Mouse (Mus musculus): Measurements from ENCODE around the gene Mob3a. TPM values are rescaled to one million over a fixed set of nuclear protein-coding genes. Genes with fewer than 3 reads are reported as not detected.

Mob3a gene
- polyA plus RNA-seq (2015; fragmentation: Nextera tagmentation; extraction: Ambion mirVana): 57.5 and 60.2 TPM in 2 replicates

DNA sequence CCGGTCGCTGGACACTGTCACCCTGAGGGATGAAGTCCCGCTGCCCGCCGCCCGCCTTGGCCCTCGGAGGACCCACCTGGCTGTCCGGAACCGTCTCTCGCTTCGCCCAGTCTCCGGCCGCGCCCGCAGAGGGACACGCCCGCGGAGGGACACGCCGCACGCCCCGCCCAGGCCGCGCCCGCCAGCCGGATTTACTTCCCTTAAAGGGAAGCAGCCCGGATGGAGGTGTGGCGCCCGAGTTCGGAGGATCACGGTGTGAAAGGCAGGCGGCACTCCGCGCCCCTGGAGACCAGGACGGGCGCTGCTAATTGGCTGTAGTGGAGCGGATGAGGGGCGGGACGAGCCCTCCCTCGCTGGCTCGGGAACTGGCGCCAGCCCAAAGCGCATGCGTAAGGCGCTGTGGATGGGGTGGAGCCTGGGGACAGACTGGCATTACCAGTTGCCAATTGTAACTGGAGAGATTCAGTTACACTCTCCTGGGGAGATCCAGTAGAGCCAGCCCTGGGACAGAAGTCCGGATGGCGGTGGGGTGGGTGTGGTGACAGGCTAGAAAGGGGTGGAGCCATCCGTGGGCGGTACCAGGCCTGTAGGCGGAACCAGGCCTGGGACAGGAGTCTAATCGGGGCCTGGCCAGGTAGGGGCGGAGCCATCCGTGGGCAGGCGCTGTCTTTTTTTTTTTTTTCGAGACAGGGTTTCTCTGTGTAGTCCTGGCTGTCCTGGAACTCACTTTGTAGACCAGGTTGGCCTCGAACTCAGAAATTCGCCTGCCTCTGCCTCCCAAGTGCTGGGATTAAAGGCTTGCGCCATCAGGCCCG is at the start of gene Mob3a, which contains the start of gene Izumo4:
Gene Mob3a (minus strand): TSS at position 257 of the 815 bp plus-strand sequence.
Gene Izumo4 (plus strand): TSS at position 464 of the 815 bp plus-strand sequence.
- H3K27me3 ChIP-seq: no peaks in the 10 kb centered on the region
- H3K9me3 ChIP-seq: no peaks in the 10 kb centered on the region
- H3K9ac ChIP-seq: peak within 1 kb of the TSS; percentile 77
- H3K4me1 ChIP-seq (replicated peaks): peaks cover 48% of the 10 kb centered on the region
- ATAC-seq (ENCODE audit: low FRiP score, low read depth): peak; percentile 97
- under 1% methylated on average over 48 of the region's 59 CpGs for WGBS
- H3K4me2 ChIP-seq: peak within 1 kb of the TSS; percentile 88
- H3K4me3 ChIP-seq: peak within 1 kb of the TSS; percentile 65
- peaks cover 5% of the 10 kb centered on the region for H3K36me3 ChIP-seq
- H3K27ac ChIP-seq (replicated peaks): peak within 1 kb of the TSS; percentile 87

DNA sequence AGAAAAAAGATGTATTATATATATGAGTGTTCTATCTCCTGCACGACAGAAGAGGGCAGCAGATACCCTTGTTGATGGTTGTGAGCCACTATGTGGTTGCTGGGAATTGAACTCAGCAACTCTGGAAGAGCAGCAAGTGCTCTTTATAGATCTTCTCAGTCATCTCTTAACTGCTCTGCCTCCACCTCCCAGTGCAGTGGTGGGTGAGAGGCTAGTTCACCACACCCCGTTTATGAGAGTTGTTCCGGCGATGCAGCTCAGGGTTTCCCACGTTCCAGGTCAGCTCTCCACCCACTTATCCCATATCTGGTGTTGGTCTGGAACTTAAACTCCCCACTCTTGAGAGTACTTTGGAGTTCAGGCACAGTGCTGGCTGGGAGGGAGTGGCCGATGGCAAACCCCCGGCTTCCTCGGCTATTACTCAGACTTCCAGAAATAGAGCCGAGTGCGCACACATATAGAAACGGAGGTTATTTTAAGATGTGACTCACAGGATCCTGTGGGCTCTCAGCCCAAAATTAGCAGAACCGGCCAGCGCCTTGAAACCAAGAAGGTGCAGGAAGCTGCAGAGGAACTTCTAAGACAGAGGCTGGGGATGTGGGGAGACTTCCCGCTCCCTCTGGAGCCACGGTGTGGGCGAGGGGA is 49.5 kb upstream of the Mob3a start:
- H3K9me3 ChIP-seq: no peaks in the 10 kb centered on the region
- no peak for ATAC-seq (ENCODE audit: low FRiP score, low read depth)
- peak overlapping the region; percentile 43 for H3K4me2 ChIP-seq
- no peaks in the 10 kb centered on the region for H3K36me3 ChIP-seq
- no peaks in the 10 kb centered on the region for H3K27me3 ChIP-seq
- H3K4me3 ChIP-seq: peak overlapping the region; percentile 6; the same call in 1 of the 2 replicates
- 19% methylated on average over 16 of the region's 16 CpGs for WGBS
- peak overlapping the region; percentile 53; the same call in 1 of the 2 replicates for H3K27ac ChIP-seq (replicated peaks)
- no peak overlapping the region for H3K9ac ChIP-seq
- H3K4me1 ChIP-seq (replicated peaks): peaks cover 23% of the 10 kb centered on the region

DNA sequence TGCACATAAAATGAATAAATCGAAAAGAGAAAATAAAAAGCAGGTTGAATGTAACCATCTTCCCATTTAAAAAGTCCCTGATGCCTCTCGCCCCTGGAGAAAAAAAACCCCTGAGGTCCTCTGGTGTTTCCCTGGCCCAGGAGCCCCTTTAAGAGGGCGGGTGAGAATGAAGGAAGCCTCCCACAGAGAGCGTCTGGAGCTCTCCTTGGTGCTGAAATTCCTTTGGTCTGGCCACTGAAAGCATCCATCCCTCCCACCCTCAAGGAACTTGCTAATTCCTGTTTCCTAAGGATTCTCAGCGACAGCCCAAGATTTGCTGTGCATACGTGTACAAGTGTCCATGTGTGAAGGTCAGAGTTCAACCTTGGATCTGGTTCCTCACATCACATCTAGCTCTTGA is 46.8 kb upstream of the Mob3a start:
- Histone ChIP-seq H3K36me3 (no peaks in the 10 kb centered on the region), H3K27ac (replicated peaks) (no peak overlapping the region), H3K9ac (no peak overlapping the region), H3K4me1 (replicated peaks) (peaks cover 10% of the 10 kb centered on the region), H3K9me3 (no peaks in the 10 kb centered on the region), H3K4me3 (no peak overlapping the region), H3K27me3 (no peaks in the 10 kb centered on the region), H3K4me2 (no peak overlapping the region)
- no peak for ATAC-seq (ENCODE audit: low FRiP score, low read depth)
- WGBS: 9% methylated on average over 6 of the region's 6 CpGs

DNA sequence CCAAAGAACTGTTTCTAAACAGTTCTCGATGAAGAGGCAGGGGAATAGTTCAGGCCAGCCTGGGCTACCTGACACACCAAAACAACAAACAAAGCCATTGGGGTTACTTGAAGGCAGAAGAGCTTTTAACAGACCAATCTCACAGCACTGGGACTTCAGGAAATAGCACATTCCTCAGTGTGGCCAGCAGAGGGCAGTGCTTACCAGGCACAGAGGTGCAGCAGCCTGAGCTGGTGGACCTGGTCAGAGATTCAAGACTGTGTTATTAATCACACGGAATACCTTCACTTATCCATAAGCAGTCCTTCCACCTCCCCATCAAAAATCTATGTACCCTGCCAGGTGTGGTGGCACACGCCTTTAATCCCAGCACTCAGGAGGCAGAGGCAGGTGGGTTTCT is 45.6 kb upstream of the Mob3a start:
- Histone ChIP-seq H3K9ac (no peak overlapping the region), H3K4me2 (no peak overlapping the region), H3K36me3 (no peaks in the 10 kb centered on the region), H3K9me3 (no peaks in the 10 kb centered on the region), H3K27ac (replicated peaks) (no peak overlapping the region), H3K4me3 (no peak overlapping the region), H3K4me1 (replicated peaks) (peaks cover 14% of the 10 kb centered on the region), H3K27me3 (no peaks in the 10 kb centered on the region)
- no peak for ATAC-seq (ENCODE audit: low FRiP score, low read depth)
- WGBS: 12% methylated on average over 3 of the region's 3 CpGs

- Histone ChIP-seq H3K36me3 (no peaks in the 10 kb centered on the region), H3K27ac (replicated peaks) (no peak overlapping the region), H3K4me3 (no peak overlapping the region), H3K4me1 (replicated peaks) (peaks cover 26% of the 10 kb centered on the region), H3K27me3 (no peaks in the 10 kb centered on the region), H3K9me3 (no peaks in the 10 kb centered on the region), H3K4me2 (no peak overlapping the region), H3K9ac (no peak overlapping the region)
- 49% methylated on average over 5 of the region's 5 CpGs for WGBS
- ATAC-seq (ENCODE audit: low FRiP score, low read depth): no peak
These were observed 42.5 kb upstream of the Mob3a start for GRCm38 (mm10) chr10:80744262-80744661.

- Histone ChIP-seq H3K36me3 (no peaks in the 10 kb centered on the region), H3K4me3 (peak within 1 kb of the TSS; percentile 93), H3K4me1 (replicated peaks) (peaks cover 42% of the 10 kb centered on the region), H3K4me2 (peak within 1 kb of the TSS; percentile 94), H3K9me3 (no peaks in the 10 kb centered on the region), H3K27ac (replicated peaks) (peak within 1 kb of the TSS; percentile 88), H3K9ac (peak within 1 kb of the TSS; percentile 93), H3K27me3 (no peaks in the 10 kb centered on the region)
- ATAC-seq (ENCODE audit: low FRiP score, low read depth): peak; percentile 99
- WGBS: under 1% methylated on average over 25 of the region's 25 CpGs
These were observed 40.6 kb upstream of the Mob3a start, which contains the start of gene Ap3d1 for GRCm38 (mm10) chr10:80742180-80742978. Gene Ap3d1 (minus strand): TSS chr10:80742264.

DNA sequence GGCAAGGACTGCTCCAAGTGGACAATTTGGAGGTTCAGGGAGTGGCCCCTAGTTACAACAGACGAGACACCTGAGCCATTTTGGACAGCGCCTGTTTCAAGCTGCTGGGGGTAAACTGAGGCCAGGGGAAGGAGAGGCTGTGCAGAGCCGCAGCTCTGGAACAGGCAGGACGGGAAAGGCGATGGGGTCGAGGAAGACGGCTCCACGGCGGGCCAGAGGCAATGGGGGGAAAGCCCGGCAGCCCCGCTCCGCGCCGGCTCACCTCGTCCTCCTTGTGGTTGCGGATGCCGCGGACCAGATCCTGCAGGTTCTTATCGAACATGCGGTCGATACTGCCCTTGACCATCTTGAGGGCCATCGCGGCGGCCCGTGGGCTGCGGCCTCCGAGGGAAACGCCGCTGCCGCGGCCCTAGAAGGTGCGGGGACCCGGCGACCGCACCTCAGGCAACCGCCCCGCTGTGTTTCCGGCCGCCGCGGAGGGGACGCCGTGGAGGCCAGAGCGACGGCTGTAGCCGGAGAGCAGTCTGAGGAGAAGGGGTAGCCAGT is 39.9 kb upstream of the Mob3a start:
- H3K4me3 ChIP-seq: peak overlapping the region; percentile 93
- H3K4me2 ChIP-seq: peak overlapping the region; percentile 94
- H3K9me3 ChIP-seq: no peaks in the 10 kb centered on the region
- H3K4me1 ChIP-seq (replicated peaks): peaks cover 49% of the 10 kb centered on the region
- no peaks in the 10 kb centered on the region for H3K27me3 ChIP-seq
- WGBS: under 1% methylated on average over 46 of the region's 46 CpGs
- peak overlapping the region; percentile 88 for H3K27ac ChIP-seq (replicated peaks)
- H3K9ac ChIP-seq: peak overlapping the region; percentile 93
- no peak for ATAC-seq (ENCODE audit: low FRiP score, low read depth)
- no peaks in the 10 kb centered on the region for H3K36me3 ChIP-seq

- no peak for ATAC-seq (ENCODE audit: low FRiP score, low read depth)
- peak overlapping the region; percentile 93 for H3K4me3 ChIP-seq
- peaks cover 55% of the 10 kb centered on the region for H3K4me1 ChIP-seq (replicated peaks)
- H3K9ac ChIP-seq: peak overlapping the region; percentile 93
- no peaks in the 10 kb centered on the region for H3K9me3 ChIP-seq
- H3K27ac ChIP-seq (replicated peaks): peak overlapping the region; percentile 88
- H3K27me3 ChIP-seq: no peaks in the 10 kb centered on the region
- 37% methylated on average over 5 of the region's 5 CpGs for WGBS
- peak overlapping the region; percentile 94 for H3K4me2 ChIP-seq
- no peaks in the 10 kb centered on the region for H3K36me3 ChIP-seq
These were observed 39.4 kb upstream of the Mob3a start for GRCm38 (mm10) chr10:80741146-80741545.

DNA sequence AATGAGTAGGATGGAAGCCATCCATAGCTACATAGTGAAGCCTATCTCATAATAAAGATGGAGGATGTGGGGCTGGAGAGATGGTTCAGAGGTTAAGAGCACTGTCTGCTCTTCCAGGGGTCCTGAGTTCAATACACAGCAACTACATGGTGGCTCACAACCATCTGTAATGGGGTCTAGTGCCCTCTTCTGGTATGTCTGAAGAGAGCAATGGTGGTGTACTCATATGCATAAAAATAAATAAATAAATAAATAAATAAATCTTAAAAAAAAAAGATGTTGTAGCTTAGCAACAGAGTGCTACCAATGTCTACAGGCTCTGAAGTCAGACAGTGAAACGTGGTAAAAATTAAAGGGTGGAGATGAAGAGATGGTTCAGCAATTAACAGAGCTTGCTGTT is 36.9 kb upstream of the Mob3a start:
- Histone ChIP-seq H3K4me2 (no peak overlapping the region), H3K27me3 (no peaks in the 10 kb centered on the region), H3K4me1 (replicated peaks) (peaks cover 56% of the 10 kb centered on the region), H3K36me3 (no peaks in the 10 kb centered on the region), H3K9ac (no peak overlapping the region), H3K9me3 (no peaks in the 10 kb centered on the region), H3K27ac (replicated peaks) (no peak overlapping the region), H3K4me3 (no peak overlapping the region)
- WGBS: 62% methylated on average over 1 of the region's 1 CpGs
- ATAC-seq (ENCODE audit: low FRiP score, low read depth): no peak

GRCm38 (mm10) chr10:80736731-80737130 is 35.0 kb upstream of the Mob3a start:
- Histone ChIP-seq H3K4me1 (replicated peaks) (peaks cover 52% of the 10 kb centered on the region), H3K27ac (replicated peaks) (peak overlapping the region; percentile 17; the same call in 1 of the 2 replicates), H3K4me2 (no peak overlapping the region), H3K27me3 (no peaks in the 10 kb centered on the region), H3K9me3 (no peaks in the 10 kb centered on the region), H3K9ac (no peak overlapping the region), H3K4me3 (no peak overlapping the region), H3K36me3 (peaks cover 9% of the 10 kb centered on the region)
- no peak for ATAC-seq (ENCODE audit: low FRiP score, low read depth)
- 73% methylated on average over 5 of the region's 5 CpGs for WGBS

- Histone ChIP-seq H3K27me3 (no peaks in the 10 kb centered on the region), H3K4me2 (no peak overlapping the region), H3K4me1 (replicated peaks) (peaks cover 17% of the 10 kb centered on the region), H3K9me3 (no peaks in the 10 kb centered on the region), H3K9ac (no peak overlapping the region), H3K27ac (replicated peaks) (no peak overlapping the region), H3K36me3 (peaks cover 46% of the 10 kb centered on the region), H3K4me3 (no peak overlapping the region)
- WGBS: 92% methylated on average over 6 of the region's 6 CpGs
- ATAC-seq (ENCODE audit: low FRiP score, low read depth): no peak
These were observed 30.9 kb upstream of the Mob3a start for GRCm38 (mm10) chr10:80732611-80733101.
